Mouse (Mus musculus) naive thymus-derived CD4-positive, alpha-beta T cell, adult 2 months (primary cell): Measurements from ENCODE around the gene Acp4.
"Not testable (repeated sequence)": the region's sequence is repeated elsewhere in the genome, so short reads cannot be mapped to it uniquely, and the experiment has no call there.

Source experiments
- DNase-seq: peaks from one replicate; pipeline ENCODE4 v3.0.0-alpha.2; 2011; ENCODE audit warnings: low read depth

Acp4 gene

DNA sequence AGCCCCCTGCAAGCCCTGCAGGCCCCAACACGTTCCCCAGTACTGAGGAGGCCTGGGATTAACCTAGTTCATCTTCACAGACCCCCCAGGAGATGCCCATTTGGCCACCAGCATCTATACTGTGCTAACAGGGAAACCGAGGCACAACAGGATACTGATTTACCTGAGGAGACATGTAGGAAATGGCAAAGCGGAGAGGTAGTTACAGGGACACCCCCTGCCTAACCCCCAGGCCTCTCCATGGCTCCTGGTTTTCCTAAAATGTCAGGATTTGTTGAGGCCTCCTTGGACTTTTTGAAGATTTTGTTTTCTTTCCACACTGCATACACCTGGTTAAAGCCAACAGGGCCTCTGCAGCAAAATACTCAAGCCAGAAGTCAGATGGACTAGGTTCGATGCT, at the start of gene Acp4:
Acp4 (minus strand) TSS at position 101 of the 400 bp plus-strand sequence.
- no peak for DNase-seq

DNA sequence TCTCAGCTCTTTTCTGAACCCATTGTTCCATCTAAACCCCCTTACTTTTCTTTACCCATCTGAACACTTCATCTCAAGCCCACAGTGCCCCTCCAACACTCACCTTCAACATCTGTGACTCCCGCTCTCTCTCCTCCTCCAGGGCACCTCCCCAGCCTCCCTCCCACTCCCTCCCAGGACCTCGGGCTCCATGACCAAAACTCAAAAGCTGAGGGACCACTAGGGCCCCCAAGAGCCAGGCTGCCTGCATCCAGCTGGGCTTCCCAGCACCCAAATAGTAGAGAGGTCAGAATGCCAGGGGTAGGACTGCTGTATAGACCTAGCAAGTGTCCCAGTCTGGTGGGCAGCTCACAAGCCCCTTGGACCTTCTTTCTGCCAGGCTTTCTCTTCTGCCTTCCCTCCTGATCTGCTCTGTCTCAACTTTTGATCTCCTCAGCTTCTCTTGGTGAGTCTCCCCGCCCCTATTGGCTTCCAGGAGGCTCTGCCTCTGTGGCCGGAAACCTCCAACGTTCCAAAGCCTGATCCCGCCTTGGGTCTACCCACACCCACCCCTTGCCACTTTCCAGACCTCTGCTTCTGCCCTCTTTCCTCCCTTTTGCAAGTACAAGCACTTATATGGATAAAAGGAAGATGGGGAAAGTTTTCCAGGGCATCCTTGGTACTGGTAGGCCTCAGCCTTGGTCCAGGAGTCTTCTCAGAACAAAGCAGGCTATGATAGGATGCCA, 49.5 kb upstream of the Acp4 start, which contains the start of gene Clec11a:
Clec11a (minus strand) TSS at position 387 of the 725 bp plus-strand sequence.
- no peak for DNase-seq

DNA sequence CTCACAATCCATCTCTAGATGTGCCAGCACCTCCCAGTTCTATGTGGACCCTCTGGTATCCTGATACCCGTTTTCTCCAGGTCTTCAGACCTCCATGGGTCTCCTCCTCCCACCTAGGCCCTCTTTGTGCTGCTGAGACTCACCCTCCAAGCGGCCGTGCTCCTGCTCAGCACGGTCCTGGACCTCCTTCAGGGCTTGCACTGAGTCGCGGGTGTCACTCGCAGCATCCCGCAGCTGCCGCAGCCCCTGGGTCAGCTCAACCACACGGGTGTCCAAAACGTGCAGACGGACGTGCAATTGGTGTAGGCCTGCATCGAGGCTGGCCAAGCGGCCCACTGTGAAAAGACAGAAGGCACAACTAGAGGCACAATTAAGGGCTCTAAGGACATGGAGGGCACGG, 48.5 kb upstream of the Acp4 start:
- DNase-seq, result no peak

DNA sequence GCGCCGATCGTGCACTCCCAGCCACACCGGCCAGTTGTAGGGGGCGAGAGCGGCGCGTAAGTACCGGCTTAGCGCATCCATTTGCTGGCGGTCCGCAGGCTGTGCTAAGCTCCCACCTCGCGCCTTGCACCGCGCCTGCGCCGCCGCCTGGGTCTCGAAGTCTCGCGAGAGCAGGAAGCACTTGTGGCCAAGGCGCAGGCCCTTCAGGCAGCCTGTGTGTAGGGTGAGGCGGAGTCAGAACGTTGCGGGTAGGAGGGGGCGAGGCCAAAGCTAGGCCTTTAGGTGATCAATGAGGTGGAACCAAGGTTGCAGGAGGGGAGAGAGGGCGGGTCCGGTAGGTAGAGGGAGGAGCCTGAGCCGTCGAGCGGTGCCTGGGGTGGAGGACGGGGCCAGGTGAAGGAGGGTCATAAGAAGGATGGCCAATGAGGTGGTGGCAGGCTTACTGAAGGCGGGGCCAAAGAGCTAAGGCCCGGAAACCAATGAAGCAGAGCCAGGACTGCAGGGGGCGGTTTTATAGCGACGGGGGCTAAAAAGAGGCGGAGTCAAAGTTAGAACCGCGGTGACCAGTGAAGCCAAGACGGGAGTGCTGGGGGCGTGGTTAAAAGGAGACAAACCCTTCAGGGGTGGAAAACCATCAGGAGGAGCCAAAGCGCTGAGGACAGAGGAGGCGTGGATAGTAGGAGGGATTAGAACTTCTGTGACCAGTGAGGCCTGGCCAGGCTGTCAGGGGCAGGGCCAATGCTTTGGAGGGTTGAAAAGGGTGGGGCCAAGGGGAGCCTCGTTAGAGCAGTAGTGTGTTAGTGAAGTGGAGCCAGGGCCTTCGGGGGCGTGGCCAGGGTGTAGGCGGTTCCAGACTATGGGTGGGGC, 47.8 kb upstream of the Acp4 start:
- peak; percentile 98 for DNase-seq

DNA sequence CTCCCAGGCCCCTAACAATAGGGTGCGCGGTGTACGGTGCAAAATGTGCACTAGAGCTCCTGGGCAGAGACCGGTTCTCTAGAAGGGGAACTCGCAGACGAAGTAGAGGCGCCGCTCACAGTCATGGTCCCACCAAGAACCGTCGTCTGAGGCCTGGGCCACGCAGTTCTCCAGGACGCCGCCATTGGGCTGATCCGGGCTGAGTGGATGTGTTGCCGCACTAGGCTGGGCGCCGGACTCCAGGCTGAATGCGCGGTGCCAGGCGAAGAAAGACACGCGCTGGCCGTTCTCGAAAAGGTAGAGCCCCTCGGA, 47.2 kb upstream of the Acp4 start:
- DNase-seq, result no peak

DNA sequence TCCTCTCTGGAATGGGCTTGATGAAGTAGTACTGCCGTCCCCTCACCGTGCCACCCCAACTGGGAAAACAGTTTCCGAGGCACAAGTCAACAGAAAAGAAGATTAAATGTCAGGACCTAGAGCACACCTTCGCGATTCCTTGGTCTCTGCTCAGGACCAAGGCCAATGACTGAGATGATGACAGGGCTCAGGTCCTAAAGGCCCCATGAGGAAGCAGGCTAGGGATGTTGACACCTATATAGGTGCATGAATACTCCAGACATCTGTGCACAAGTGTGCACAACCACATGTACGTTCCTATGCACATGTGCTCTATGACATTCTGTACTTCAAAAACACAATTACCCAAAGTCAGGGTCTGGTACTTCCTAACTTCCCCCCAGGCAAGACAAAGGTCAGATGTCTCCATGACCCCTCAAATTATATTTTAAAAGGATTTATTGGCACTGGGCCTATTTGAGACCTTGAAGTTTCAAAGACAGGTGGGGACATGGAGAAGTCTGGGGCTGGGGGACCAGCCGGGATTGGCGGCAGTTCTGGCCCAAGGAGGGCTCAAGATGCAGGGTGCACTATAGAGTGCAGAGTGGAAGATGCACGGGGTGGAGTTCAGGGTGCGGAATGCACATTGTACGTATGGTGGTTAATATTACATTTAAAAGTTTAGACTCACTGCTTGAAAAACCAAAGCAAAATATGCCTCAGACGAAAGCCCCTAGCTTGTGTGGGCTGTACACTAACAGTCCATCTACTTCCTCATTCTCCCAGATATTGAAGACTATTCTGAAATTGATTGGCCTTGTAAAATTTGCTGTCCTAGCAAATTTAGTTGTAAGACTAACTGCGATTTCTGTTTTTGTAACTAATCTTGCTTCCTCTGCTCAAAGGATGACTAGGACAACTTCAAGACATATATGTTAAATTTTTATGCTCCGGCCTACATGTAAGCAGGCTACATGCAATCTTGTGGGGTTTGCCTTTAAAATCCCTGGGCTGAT, 46.5 kb upstream of the Acp4 start:
- peak; percentile 10 for DNase-seq

DNA sequence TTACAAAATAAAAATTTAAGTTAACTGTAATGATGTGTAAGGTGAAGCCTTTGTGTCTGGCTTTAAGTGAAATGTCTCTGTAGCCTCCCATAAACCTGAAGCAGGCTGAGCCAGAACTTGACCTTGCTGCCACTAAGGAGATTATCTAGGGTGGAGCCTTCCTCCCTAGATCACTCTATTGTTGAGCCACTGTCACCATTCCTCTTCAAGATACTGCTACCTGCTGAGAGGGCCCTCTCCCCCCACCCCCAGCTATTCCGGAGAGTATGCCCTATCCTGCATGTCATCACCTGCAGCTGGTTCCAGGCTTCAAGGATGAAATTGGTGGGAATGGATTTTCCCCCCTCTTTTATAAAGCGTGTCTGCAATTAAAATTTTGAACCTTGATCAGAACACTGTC, 40.3 kb upstream of the Acp4 start:
- not testable (repeated sequence) for DNase-seq

DNA sequence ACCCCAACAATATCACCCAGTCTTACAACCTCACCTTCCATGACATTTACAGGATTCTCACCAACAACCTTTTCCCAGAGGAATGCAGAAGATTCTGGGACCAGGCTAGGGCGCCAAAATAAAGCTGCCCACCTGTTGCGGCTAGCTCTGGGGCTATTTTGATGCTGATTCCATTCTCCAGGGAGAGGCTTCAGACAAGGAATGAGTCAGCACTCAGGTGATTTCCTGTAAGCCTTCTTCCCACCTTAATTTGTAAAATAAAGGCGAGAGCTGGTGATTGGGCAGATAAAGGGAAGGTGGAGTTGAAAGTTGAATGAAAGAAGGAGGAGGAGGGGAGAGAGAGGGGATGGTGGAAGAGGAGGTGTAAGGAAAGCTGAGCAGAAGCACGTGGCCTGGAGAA, 34.2 kb upstream of the Acp4 start:
- no peak for DNase-seq

DNA sequence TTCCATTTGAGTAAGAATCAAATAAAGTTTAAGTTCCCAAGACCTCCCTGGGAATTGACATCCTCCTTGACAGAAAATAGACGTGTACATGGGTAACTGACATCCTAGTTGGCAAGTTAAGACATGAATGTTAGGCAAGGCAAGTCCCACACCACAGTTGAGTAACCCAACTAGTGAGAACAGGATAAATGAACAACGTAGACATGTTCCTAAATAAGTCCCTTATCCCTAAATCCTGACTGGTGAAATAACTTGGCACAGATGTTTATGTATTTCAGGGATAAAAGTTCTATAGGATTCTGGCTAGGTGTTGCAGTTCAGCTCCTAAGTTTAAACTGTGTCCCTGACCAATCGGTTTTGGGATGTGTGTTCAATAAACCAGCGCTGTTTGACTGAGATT, 33.8 kb upstream of the Acp4 start:
- no peak for DNase-seq

DNA sequence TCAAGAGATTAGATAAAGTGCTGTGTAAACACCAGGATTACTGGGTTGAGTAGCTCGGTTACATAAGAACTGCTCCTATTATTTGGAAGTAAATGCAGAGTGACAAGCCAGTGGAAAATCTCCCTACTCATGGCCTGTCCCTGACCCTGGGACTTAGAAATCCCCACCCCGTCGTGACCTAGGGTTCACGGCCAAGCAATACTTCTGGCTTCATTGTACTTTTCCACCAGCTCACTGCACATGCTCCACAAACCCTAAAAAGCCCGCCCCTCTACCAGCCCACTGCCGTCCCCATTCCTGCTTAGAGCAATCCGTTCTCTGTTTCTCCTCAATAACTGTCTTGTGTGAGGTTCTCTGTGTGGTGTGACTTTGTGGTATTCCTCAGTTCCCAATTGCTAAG, 30.6 kb upstream of the Acp4 start:
- no peak for DNase-seq

DNA sequence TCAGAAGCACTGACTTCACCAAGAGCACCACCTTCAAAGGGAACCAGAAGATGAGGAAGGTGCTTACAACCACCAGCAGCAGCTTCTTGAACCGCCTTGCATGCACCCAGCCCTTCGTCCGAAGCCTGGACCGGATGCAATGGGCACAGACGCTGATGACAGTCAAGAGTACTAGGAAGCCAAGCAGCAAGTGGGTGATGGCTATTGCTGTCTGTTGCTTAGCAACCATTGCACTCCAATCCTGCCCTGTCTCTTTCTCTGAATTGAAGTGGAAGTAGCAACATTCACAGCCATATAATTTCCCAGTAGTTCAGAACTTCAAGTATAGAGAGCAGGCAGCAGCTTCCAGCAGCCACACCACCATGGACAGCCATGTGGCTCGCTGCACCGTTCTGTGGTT, 24.4 kb upstream of the Acp4 start:
- DNase-seq, result no peak

DNA sequence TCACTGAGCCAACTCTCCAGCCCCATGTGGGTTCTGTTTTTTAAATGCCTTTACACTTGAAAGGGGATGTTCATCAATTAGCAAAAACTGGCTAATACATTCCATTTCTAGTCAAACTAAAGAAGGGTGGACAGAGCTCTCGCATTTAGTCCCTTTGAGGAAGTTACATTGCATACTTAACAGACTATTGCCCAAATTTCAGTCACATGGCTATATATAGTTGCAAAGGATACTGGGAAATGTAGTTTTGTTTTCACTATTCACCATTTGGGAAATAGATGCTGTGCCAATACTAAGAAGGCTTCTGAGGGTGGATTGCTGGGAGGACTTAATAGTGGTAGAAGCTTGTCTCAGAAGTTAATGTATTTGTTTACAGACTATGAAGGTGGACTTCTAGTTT, 23.8 kb upstream of the Acp4 start:
- no peak for DNase-seq

DNA sequence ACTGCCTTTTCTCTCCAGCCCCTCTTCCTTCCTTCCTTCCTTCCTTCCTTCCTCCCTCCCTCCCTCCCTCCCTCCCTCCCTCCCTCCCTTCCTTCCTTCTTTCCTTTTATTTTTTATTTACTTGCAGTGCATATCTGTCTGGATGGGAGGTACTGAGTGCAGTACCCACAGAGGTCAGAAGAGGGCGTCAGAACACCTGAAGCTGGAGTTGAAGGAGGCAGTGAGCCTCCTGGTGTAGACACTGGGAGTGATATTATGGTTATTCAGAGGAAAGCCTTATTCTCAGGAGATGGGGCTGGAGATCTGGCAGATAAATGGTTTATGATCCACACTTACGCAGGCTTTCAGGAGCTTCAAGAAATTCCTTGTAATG, 20.1 kb upstream of the Acp4 start:
- peak; percentile 49 for DNase-seq

DNA sequence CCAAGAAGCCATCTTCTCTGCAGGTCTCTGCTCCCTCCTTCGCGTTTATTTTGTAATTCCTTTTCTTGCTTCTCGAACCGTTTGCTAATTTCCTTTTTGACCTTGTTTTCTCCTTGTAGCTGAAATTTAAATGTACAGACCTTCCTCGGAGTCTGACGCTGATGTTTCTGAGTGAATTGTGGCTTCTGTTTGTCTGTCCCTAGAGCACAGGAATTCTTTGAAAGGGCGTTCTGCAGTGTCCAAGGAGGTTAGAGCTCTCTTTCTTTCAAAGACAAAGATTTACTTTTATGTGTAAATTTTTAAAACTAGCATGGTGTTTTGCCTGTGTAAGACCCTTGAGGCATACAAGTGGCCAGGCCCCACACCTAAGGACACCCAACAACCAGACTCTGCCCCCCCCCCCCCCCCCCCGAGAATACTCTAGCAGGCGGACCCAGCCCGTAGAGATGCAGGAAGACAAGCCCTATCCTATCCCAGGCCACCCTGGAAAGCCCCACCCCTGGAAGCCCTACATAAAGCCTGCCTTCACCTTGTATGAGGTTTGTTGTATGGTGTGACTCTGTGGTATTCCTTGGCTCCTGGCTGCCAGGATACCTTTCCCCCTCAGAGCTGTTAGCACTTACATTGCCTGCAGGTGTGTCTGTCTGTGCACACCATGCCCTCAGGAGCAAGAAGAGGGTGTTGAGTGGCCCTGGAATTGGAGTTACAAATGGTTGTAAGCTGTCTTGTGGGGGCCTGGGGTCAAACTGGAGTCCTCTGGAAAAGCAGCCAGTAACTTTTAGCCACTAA, 19.5 kb upstream of the Acp4 start:
- DNase-seq, result no peak

DNA sequence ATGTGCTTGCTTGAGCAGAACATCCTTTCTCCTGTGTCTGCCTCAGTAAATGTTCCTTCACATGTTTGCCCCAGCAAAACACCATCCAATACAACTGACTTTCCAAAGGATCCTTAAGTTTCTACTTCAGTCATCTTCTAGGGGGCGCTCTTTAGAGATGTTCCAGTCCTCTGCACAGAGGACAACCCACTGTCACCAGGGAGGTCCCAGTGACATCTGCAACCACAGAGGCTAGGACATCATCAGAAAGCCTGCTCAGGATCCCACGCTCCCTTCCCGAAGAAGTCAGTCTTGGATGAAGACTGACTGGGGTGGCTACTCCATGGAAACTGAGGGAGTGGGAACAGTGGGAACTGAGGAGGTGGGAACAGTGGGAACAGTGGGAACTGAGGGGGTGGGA, 18.4 kb upstream of the Acp4 start:
- no peak for DNase-seq

DNA sequence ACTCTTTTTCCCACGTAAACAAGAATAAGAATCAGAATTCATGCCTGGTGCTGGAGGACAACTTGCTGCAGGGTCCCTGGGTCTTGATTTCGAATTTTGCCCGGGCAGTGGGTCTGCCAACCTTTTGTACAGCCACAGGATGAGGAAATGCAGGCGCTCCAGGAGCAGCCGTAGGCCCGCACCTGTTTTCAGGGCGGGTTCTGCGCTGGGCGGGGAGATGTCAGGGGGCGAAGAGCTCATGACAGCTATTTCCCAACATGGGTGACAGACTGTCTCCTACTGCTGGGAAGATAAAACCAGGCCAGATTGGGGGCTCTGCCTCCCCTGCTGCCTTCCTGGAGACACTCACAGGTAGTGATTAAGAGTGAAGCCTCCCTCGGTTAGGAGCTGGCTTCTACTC, 16.9 kb upstream of the Acp4 start:
- no peak for DNase-seq

DNA sequence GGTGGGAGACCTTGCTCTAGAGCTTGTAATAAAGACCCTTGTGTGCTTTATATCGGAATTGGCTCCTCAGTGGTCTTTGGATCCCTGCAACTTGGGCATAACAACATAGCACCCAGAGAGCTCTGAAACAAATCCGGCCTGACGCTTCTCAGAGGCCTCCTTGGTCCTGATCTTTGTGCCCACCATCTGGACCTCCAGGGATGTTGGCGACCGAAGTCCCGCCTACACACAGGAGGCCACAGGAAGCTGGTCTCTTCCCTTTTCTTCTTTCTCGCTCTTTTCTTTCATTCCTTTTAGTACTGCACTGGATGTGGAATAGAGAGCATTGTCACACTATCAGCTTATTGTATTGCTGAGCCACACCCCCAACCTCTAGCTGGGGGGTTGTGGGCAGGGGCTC, 16.3 kb upstream of the Acp4 start:
- no peak for DNase-seq

DNA sequence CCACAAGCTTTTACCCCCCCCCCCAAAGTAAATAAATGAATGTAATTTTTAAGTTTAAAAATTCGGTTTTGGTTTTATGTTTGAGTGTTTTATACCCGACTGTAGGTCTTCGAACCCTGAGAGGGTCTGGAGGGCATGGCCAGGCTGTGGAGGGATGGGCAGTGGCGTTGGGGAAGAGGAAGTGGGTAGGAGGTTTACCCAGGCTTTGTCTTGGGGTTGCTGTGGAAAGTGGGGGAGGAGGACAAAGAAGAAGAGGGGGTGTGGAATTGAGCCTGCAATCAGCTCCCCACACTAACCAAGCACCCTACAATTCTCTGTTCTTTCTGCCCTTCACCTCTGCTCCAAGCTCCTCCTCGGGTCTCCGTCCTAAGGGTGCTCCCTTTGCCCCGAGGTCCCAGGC, 15.4 kb upstream of the Acp4 start:
- no peak for DNase-seq

DNA sequence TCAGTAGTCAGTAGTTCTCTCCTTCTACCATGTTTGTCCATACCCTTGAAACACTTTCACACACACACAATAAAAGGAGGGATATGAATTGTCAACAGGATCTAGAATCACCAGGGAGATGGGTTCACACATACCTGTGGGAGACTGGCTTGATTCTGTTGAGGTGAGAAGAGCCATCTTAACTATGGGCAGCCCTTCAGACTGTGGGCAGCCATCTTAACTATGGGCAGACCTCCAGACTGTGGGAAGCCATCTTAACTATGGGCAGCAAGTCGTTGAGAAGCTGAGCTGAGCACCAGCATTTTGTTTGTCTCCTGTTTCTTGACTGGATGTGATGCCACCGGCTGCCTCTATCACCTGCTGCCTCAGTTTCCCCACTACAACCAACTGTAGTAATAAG, 14.1 kb upstream of the Acp4 start:
- peak; percentile 31 for DNase-seq

DNA sequence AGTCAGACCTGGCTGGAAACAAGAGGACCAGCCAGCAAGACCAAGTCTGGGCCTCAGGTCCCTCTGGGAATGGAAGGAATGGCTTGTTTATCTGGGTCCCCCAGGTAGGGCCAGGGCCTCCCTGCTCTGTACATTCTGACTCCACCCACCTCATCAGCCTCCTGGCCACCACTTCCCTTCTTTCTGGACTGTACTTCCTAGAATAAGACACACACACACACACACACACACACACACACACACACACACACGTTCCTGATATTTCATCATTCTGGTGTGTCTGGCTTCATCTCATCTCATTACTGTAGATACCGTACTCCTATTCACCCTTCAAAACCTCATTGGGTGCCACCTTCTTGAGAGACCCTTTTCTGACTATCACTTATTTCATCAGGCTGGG, 12.2 kb upstream of the Acp4 start:
- no peak for DNase-seq

DNA sequence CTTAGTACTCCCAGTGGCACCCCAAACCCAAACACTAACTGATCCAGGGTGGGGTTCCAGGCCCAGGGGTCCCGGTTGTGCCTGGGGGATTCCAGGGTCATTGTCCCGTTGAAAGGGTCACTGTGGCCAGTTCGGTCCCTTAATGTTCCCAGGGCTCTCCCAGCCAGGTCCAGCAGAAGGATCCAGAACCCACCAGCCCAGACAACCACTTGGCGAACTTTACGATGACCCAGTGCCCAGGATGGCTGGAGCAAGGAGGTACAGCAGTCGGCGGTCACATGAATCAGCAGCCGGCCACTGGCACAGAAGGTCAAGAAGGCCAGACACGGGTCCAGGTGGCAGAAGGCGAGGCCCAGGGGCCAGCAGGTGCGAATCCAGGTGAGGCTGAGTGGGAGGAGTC, 10.9 kb upstream of the Acp4 start:
- no peak for DNase-seq
